Mouse (Mus musculus): Measurements from ENCODE around the gene Jak1. TPM values are rescaled to one million over a fixed set of nuclear protein-coding genes. Genes with fewer than 3 reads are reported as not detected.
A peak's percentile ranks its signal among the peaks of the same experiment; 100 is the strongest.

The Jak1 gene
- total and polyA plus RNA-seq, 3 experiments = 37.3 to 41.9 TPM; not detected in 1

- Histone ChIP-seq H3K4me3 (ENCODE audit: control insufficient read depth in 1 of 2, insufficient read depth in 1 of 2, low read depth in 2 of 2, low read length in 2 of 2) (no peak overlapping the region), H3K9me3 (replicated peaks; ENCODE audit: insufficient read depth, low read length) (no peaks in the 10 kb centered on the region), H3K79me2 (ENCODE audit: control insufficient read depth, insufficient read depth, low read length, poor library complexity) (no peaks in the 10 kb centered on the region), H3K9ac (ENCODE audit: control insufficient read depth, low read depth, low read length, poor library complexity, severe bottlenecking) (no peak overlapping the region), H3K4me1 (ENCODE audit: control insufficient read depth in 1 of 2, insufficient read depth in 2 of 2, low read length in 2 of 2) (peaks cover 11% of the 10 kb centered on the region in 2 experiments; a peak in 3 of 4 replicates), H3K27ac (ENCODE audit: control insufficient read depth, low read depth, low read length) (no peak overlapping the region), H3K36me3 (ENCODE audit: control insufficient read depth in 1 of 2, insufficient read depth in 2 of 2, low read length in 2 of 2) (peaks cover 10 to 28% of the 10 kb centered on the region in 2 experiments), H3K27me3 (ENCODE audit: control insufficient read depth in 1 of 2, insufficient read depth in 2 of 2, low read length in 2 of 2) (no peaks in the 10 kb centered on the region)
- DNase-seq (ENCODE audit: low read depth, low spot score) = no peak
- TF ChIP-seq RAD21 (IDR thresholded peaks at IDR 0.05; ENCODE audit: low read depth, low read length) (no peak), MAX (IDR thresholded peaks at IDR 0.05; ENCODE audit: low read length) (no peak), ZMIZ1 (IDR thresholded peaks at IDR 0.05; ENCODE audit: low read depth, low read length) (no peak), POLR2AphosphoS5 (IDR thresholded peaks at IDR 0.05; ENCODE audit: borderline replicate concordance, low read depth, low read length) (no peak), RCOR1 (IDR thresholded peaks at IDR 0.05; ENCODE audit: low read depth, low read length) (no peak)
Measured at GRCm38 (mm10) chr4:101179076-101179475, 86.0 kb downstream of the Jak1 start.

DNA sequence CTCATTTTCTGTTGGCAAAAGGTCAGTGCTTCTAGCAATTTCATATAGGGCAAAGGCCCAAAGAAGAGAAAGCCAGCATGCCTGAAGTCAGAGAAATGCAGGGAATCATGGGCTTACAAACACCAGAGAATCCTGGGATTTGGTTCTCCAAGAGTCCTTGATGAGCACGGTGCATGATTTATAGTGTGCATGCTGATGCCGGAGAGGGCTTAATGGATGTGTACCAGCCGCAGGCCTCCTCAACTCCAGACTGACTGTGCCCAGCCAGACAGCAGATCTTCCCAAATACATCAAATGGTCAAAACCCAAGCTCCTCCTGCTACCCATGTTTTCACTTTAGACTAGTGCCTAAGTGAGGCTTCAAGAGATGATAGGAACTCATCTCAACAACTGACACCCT is 87.3 kb downstream of the Jak1 start:
- Histone ChIP-seq H3K9ac (ENCODE audit: control insufficient read depth, low read depth, low read length, poor library complexity, severe bottlenecking) (no peak overlapping the region), H3K36me3 (ENCODE audit: control insufficient read depth in 1 of 2, insufficient read depth in 2 of 2, low read length in 2 of 2) (peaks cover 11 to 25% of the 10 kb centered on the region in 2 experiments), H3K4me3 (ENCODE audit: control insufficient read depth in 1 of 2, insufficient read depth in 1 of 2, low read depth in 2 of 2, low read length in 2 of 2) (no peak overlapping the region), H3K9me3 (replicated peaks; ENCODE audit: insufficient read depth, low read length) (no peaks in the 10 kb centered on the region), H3K27me3 (ENCODE audit: control insufficient read depth in 1 of 2, insufficient read depth in 2 of 2, low read length in 2 of 2) (no peaks in the 10 kb centered on the region), H3K79me2 (ENCODE audit: control insufficient read depth, insufficient read depth, low read length, poor library complexity) (no peaks in the 10 kb centered on the region), H3K27ac (ENCODE audit: control insufficient read depth, low read depth, low read length) (no peak overlapping the region), H3K4me1 (ENCODE audit: control insufficient read depth in 1 of 2, insufficient read depth in 2 of 2, low read length in 2 of 2) (peaks cover 13 to 14% of the 10 kb centered on the region in 2 experiments; a peak in 3 of 4 replicates)
- TF ChIP-seq TCF12 (IDR thresholded peaks at IDR 0.05; ENCODE audit: low read depth, low read length) (no peak), CTCF (IDR thresholded peaks at IDR 0.05 in 2 of 3, conservative IDR thresholded peaks at IDR 0.05 in 1 of 3; ENCODE audit: control insufficient read depth in 1 of 3, insufficient read depth in 1 of 3, low read depth in 2 of 3, low read length in 3 of 3, poor library complexity in 1 of 3, severe bottlenecking in 1 of 3) (no peak), MAFK (IDR thresholded peaks at IDR 0.05; ENCODE audit: borderline replicate concordance, low read depth, low read length) (no peak), ETS1 (IDR thresholded peaks at IDR 0.05; ENCODE audit: low read depth, low read length) (no peak), TAL1 (IDR thresholded peaks at IDR 0.05; ENCODE audit: low read length) (no peak), EP300 (IDR thresholded peaks at IDR 0.05; ENCODE audit: low read depth in 1 of 2, low read length in 2 of 2) (no peak), MXI1 (IDR thresholded peaks at IDR 0.05; ENCODE audit: low read depth, low read length) (no peak), ELF1 (IDR thresholded peaks at IDR 0.05; ENCODE audit: low read depth, low read length) (no peak), ZKSCAN1 (IDR thresholded peaks at IDR 0.05; ENCODE audit: low read depth, low read length) (no peak), GATA1 (IDR thresholded peaks at IDR 0.05; ENCODE audit: low read depth, low read length) (no peak)
- no peak for DNase-seq (ENCODE audit: low read depth, low spot score)

DNA sequence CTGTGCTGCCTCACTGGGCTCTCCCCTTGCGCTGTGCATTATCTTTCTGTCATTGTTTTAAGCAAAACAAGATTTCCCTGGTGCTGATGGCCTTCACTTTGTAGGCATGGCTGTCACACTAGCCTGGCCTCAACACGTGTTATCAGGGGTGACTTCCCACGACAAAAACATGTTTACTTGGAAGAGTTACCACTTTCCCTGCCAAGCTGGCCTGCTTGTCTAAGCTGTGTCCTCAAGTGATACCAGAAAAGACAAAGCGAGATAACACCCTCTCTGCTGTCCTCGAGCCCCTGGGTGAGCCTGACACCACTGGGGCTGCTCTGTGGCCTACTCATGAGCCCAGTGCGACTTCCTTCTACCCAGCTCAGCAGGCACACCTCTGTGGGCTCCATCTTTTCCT is 89.0 kb downstream of the Jak1 start:
- peak; percentile 59 for DNase-seq (ENCODE audit: low read depth, low spot score)
- Histone ChIP-seq H3K4me1 (ENCODE audit: control insufficient read depth in 1 of 2, insufficient read depth in 2 of 2, low read length in 2 of 2) (peaks cover 19 to 21% of the 10 kb centered on the region in 2 experiments; a peak in 3 of 4 replicates), H3K27ac (ENCODE audit: control insufficient read depth, low read depth, low read length) (peak overlapping the region; percentile 24), H3K9me3 (replicated peaks; ENCODE audit: insufficient read depth, low read length) (no peaks in the 10 kb centered on the region), H3K36me3 (ENCODE audit: control insufficient read depth in 1 of 2, insufficient read depth in 2 of 2, low read length in 2 of 2) (peaks cover 20 to 22% of the 10 kb centered on the region in 2 experiments), H3K4me3 (ENCODE audit: control insufficient read depth in 1 of 2, insufficient read depth in 1 of 2, low read depth in 2 of 2, low read length in 2 of 2) (no peak overlapping the region), H3K79me2 (ENCODE audit: control insufficient read depth, insufficient read depth, low read length, poor library complexity) (no peaks in the 10 kb centered on the region), H3K27me3 (ENCODE audit: control insufficient read depth in 1 of 2, insufficient read depth in 2 of 2, low read length in 2 of 2) (no peaks in the 10 kb centered on the region), H3K9ac (ENCODE audit: control insufficient read depth, low read depth, low read length, poor library complexity, severe bottlenecking) (no peak overlapping the region)
- TF ChIP-seq POLR2AphosphoS5 (IDR thresholded peaks at IDR 0.05; ENCODE audit: borderline replicate concordance, low read depth, low read length) (no peak), POLR2A (IDR thresholded peaks at IDR 0.05; ENCODE audit: control insufficient read depth in 1 of 2, insufficient read depth in 1 of 2, low read depth in 1 of 2, low read length in 2 of 2, poor library complexity in 1 of 2) (no peak), CTCF (IDR thresholded peaks at IDR 0.05 in 2 of 3, conservative IDR thresholded peaks at IDR 0.05 in 1 of 3; ENCODE audit: control insufficient read depth in 1 of 3, insufficient read depth in 1 of 3, low read depth in 2 of 3, low read length in 3 of 3, poor library complexity in 1 of 3, severe bottlenecking in 1 of 3) (no peak), SIN3A (IDR thresholded peaks at IDR 0.05; ENCODE audit: low read length) (peak; percentile 62), TCF12 (IDR thresholded peaks at IDR 0.05; ENCODE audit: low read depth, low read length) (peak; percentile 71), CHD1 (IDR thresholded peaks at IDR 0.05; ENCODE audit: low read depth, low read length) (no peak), MAX (IDR thresholded peaks at IDR 0.05; ENCODE audit: low read length) (peak; percentile 66; the same call in 1 of the 2 replicates), GATA1 (IDR thresholded peaks at IDR 0.05; ENCODE audit: low read depth, low read length) (peak; percentile 59), ETS1 (IDR thresholded peaks at IDR 0.05; ENCODE audit: low read depth, low read length) (peak; percentile 61), MXI1 (IDR thresholded peaks at IDR 0.05; ENCODE audit: low read depth, low read length) (peak; percentile 96), EP300 (IDR thresholded peaks at IDR 0.05; ENCODE audit: low read depth in 1 of 2, low read length in 2 of 2) (peak in 1 of 2 experiments; percentile 58; a peak in 2 of 4 replicates)
